ENCODE assay signal across 9 mouse cellular contexts in the genomic region with DNA sequence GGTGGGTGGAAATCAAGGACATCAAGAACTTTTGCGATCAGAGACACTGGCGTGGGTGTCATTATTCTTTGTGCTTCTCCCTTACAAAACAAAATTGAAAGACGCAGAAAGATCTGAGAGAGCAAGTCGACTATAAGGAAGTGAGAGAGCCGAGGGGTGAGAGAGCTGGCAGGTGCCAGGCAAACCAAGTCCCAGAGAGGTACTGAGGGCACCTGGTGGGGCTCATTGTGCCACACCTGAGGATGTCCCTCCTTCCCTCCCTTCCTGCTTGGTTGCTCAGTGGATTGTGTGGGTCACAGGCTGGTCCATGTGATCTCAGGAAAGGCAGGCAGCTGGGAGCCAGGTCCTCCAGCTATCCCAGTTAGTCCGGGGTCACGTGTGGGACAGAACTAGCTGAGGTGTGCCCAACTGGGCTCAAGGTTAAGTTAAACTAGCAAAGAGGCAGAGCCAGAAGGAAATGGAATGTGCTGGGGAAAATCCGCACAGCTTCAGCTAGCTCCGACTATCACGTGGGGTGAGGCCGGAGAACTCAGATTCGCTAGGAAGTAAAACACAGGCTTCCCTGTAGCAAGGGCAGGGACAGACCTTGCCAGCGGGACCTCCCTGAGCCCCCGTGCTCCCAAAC. TPM values are rescaled to one million over a fixed set of nuclear protein-coding genes. Genes with fewer than 3 reads are reported as not detected.
A peak's percentile ranks its signal among the peaks of the same experiment; 100 is the strongest.
DNase-seq lines count a peak whose midpoint lies in the region; ATAC-seq and TF ChIP-seq lines count a peak whose summit lies in the region.
"Had no signal": no experiment of that assay in that cellular context is flagged by ENCODE, and none has a peak within 500 bp of the region (broad histone marks: within the 10 kb centered on the region; RNA-seq: fewer than 3 reads in every experiment).

No protein-coding gene starts in this region.

- H3K4me2 ChIP-seq in heart, embryonic 15.5 days: peak overlapping the region; percentile 48
- H3K4me2 ChIP-seq in lung, embryonic 14.5 days: no peak overlapping the region

- H3K4me3 ChIP-seq in heart, embryonic 15.5 days: no peak overlapping the region
- no peak overlapping the region for H3K4me3 ChIP-seq in lung, embryonic 14.5 days (ENCODE audit: low read depth, low read length)

- peak; percentile 47 for ATAC-seq in heart, embryonic 15.5 days (replicated peaks; ENCODE audit: insufficient number of reproducible peaks, insufficient read depth, low FRiP score, low read depth)
- ATAC-seq in lung, embryonic 14.5 days (ENCODE audit: insufficient read depth): no peak; the same call in 1 of the 2 replicates

- H3K9ac ChIP-seq in heart, embryonic 15.5 days: peak overlapping the region; percentile 14; the same call in 1 of the 2 replicates
- no peak overlapping the region for H3K9ac ChIP-seq in lung, embryonic 14.5 days

- no peaks in the 10 kb centered on the region for H3K36me3 ChIP-seq in heart, embryonic 15.5 days
- no peaks in the 10 kb centered on the region for H3K36me3 ChIP-seq in lung, embryonic 14.5 days (ENCODE audit: insufficient read depth)
- H3K36me3 ChIP-seq: G1E had no signal

- H3K27me3 ChIP-seq in heart, embryonic 15.5 days: peaks cover 6% of the 10 kb centered on the region; the same call in 1 of the 2 replicates
- H3K27me3 ChIP-seq in lung, embryonic 14.5 days (ENCODE audit: insufficient read depth, low read length): no peaks in the 10 kb centered on the region

- peak; percentile 97 for DNase-seq in heart, adult 11 months
- DNase-seq in heart, postnatal 25 days (ENCODE audit: low spot score): no peak
- DNase-seq in WW6 (ENCODE audit: low read depth, low spot score): peak; percentile 24
- DNase-seq in lung, embryonic 14.5 days: peak; percentile 13
- DNase-seq in spleen, postnatal 36 days (ENCODE audit: low spot score in 2 of 2): no peak
- DNase-seq in left cerebral cortex, adult 9 months (ENCODE audit: low spot score in 2 of 2): no peak
- no peak for DNase-seq in thymus, postnatal 25 days

- H3K9me3 ChIP-seq in heart, embryonic 15.5 days (replicated peaks): no peaks in the 10 kb centered on the region
- H3K9me3 ChIP-seq in lung, embryonic 14.5 days (ENCODE audit: low read depth, low read length): no peaks in the 10 kb centered on the region
- H3K9me3 ChIP-seq: G1E had no signal

- no peak overlapping the region for H3K27ac ChIP-seq in heart, embryonic 15.5 days
- H3K27ac ChIP-seq in lung, embryonic 14.5 days (ENCODE audit: low read depth): no peak overlapping the region

- intact Hi-C loops in heart, postnatal 25 days (cut with DNase I): no loop called here

- peaks cover 3% of the 10 kb centered on the region; the same call in 1 of the 2 replicates for H3K4me1 ChIP-seq in heart, embryonic 15.5 days (replicated peaks)
- H3K4me1 ChIP-seq in lung, embryonic 14.5 days (ENCODE audit: insufficient read depth): no peaks in the 10 kb centered on the region

- no peak for TF ChIP-seq CTCF in lung, embryonic 14.5 days (IDR thresholded peaks at IDR 0.05; ENCODE audit: low read depth)

- 32% methylated on average over 14 of the region's 14 CpGs for WGBS in heart, embryonic 15.5 days
- WGBS in lung, embryonic 14.5 days: 31% methylated on average over 14 of the region's 14 CpGs

RNA-seq across cellular contexts. Expression of gene Fa2h, which starts 26.9 kb away (rescaled TPM):
- under 1 TPM in 1 of 2 experiments, not detected in 1; 0.22 TPM for total RNA-seq in heart, postnatal 25 days (2021)
- polyA plus RNA-seq in heart, embryonic 15.5 days (2015; fragmentation: Nextera tagmentation; extraction: Ambion mirVana): 0.08 TPM in 1 of 2 replicates, not detected in the other
- polyA plus RNA-seq in lung, embryonic 14.5 days (2014; fragmentation: Nextera tagmentation; extraction: Ambion mirVana): 0.07 TPM in 1 of 2 replicates, not detected in the other
- polyA plus RNA-seq: G1E had no signal

RNA-seq across cellular contexts. Expression of gene Mlkl, which starts 28.7 kb away (rescaled TPM):
- total RNA-seq in heart, postnatal 25 days (2021): 1 to 10 TPM; 2.8 TPM
- polyA plus RNA-seq in heart, embryonic 15.5 days (2015; fragmentation: Nextera tagmentation; extraction: Ambion mirVana): 3.6 and 3.8 TPM in 2 replicates
- polyA plus RNA-seq in lung, embryonic 14.5 days (2014; fragmentation: Nextera tagmentation; extraction: Ambion mirVana): 3.2 and 3.6 TPM in 2 replicates
- total RNA-seq: G1E had no signal
- polyA plus RNA-seq: G1E had no signal

Comparison
In these comparisons a context has a peak if more than half of its experiments do, and no peak if none do; other contexts are left out.
1. DNase-seq: peak in heart, adult 11 months (single experiment), WW6 (single experiment) and lung, embryonic 14.5 days (single experiment); none in heart, postnatal 25 days (single experiment), spleen, postnatal 36 days (0 of 2), left cerebral cortex, adult 9 months (0 of 2) and thymus, postnatal 25 days (single experiment).